Mouse (Mus musculus) megakaryocyte-erythroid progenitor cell, adult 5-6 weeks (primary cell): ENCODE measurements around the gene Izumo1. TPM values are rescaled to one million over a fixed set of nuclear protein-coding genes. Genes with fewer than 3 reads are reported as not detected.
"Not testable (repeated sequence)": the region's sequence is repeated elsewhere in the genome, so short reads cannot be mapped to it uniquely, and the experiment has no call there.

Source experiments
- ATAC-seq: replicated peaks from 2 replicates; pipeline ENCODE4 v1.8.0; 2016; ENCODE audit warnings: mild to moderate bottlenecking, inconsistent platforms; ENCODE audit not compliant: severe bottlenecking, poor library complexity, low FRiP score, low TSS enrichment
- total RNA-seq, 2 experiments: library from RNA; stranded (forward) in 1 of 2; stranded (reverse) in 1 of 2; fragments of 200-1000, 215-1000 nt in 1 of 2; fragments of >200 nt in 1 of 2; fragmentation: Nextera tagmentation in 1 of 2; gene quantifications; 2 replicates each; pipeline ENCODE4 v1.2.3; 2014 to 2017

Gene Izumo1
- total RNA-seq, 2 experiments from 2014 or later = not detected

DNA sequence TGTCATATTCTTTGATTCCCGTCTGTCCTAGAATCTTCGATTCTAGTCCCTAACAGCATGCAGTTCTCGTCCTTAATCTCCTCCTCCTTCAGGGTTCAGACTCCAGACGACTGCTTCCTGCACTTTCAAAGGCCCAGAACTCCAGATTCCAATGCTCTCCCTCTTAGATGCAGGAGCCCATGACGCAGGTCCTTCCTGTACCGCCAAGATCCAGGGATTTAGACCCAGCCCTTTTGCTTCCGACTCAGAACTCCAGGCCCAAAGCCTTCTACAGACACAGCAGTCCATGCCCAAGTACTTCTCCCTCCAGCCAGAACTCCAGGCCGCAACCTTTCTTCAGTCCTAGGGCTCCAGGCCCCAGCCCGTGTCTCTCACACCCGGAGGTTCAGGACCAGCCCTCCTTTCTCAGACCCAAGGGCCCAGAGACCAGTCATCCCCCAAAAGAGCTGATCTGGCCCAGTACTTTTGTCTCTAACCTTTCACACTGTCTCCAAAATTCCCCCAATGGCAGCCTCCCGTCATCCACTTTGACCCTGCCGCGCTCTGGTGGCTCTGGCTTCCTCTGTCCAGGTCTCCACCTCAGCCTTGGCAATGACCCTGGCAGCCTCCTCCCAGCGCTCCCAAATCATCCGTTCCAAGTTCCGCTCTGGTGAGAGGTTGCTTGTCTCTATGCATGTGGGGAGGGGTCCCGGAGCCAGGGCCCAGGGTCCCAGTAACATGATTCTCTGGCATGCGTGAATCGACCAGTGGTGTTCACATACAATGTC, 18.8 kb downstream of the Izumo1 start:
- ATAC-seq = no peak

DNA sequence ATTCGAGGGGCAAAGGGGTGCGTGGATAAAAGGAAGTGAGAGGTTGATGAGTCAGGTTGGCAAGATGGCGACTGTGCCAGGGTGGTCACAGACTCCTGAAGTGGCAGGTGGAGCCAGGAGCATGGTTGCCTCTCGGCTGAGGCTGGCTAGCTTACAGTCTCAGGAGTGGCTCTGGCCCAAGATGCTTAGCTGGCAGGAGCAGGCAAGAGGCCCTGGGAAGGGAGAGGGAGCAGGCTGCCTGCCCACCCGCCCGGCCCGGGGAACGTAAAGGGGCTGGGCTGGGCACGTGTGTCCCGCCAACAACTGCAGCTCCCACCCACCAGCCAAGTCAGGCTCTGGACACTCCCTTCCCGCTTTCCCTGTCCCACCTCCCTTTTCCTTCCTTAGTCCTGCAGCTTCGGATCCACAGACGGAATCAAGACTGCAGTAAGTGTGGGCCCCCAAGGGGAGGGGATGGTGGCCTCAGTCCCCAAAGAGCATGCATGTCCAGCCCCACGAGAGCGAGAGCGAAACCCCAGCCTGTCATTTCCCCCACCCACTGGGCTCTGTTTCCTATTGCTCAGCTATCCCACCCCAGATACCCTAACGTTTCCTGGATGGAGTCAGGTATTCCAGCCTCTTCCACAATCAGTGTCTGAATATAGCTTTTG, 19.9 kb downstream of the Izumo1 start:
- no peak for ATAC-seq

DNA sequence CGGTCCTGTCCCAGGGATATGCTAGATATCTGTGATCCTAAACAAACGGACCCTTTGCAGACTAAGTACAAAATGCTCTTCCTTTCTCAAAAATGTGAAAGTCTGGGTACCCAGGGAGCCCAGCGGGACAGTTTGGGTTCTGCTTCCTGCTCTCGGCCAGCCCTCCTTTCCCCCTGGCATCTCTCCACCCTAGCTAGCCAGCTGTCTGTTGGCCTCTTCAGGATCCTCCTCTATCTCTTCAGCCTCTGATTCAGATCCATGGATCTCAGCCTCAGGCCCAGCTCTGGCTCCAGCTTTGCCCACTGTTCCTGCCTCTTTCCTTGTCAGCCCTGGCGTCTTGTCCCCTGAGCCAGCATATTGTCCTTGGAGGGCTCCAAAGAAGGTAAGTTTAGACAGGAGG, 20.5 kb downstream of the Izumo1 start:
- ATAC-seq = no peak

DNA sequence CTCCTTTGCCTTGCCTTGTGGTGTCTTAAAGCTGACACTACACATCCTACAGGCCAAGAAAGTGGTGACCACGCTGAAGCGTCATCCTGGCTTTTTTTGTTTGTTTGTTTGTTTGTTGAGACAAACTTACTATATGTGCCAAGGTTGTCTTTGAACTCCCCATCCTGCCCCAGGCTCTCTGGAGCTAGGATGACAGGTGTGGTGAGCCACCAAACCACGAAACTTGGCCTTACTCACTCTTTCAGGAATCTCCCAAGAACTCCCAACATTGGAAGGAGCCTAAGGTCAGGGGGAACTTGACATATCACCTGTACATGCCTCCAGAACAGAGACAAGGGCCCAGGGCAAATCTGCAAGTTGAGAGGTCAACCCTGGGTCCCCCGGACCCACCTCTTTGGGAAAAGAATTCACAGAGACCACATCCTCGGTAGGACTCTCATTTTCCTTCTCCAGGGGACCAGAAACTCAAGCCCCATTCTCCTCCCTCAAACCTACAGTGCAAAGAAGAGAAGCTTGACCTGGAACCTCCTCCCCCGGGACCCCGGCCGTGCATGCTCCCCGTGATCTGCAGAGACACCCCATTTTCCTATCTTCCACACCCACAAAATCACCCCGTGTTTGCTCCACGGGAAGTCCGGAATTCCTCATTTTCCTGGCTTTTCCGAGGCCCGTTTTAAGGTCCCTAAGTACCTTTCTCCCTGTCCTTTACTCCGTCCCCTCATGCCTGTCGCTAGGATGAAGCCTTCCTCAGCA, 21.1 kb downstream of the Izumo1 start:
- ATAC-seq = no peak

DNA sequence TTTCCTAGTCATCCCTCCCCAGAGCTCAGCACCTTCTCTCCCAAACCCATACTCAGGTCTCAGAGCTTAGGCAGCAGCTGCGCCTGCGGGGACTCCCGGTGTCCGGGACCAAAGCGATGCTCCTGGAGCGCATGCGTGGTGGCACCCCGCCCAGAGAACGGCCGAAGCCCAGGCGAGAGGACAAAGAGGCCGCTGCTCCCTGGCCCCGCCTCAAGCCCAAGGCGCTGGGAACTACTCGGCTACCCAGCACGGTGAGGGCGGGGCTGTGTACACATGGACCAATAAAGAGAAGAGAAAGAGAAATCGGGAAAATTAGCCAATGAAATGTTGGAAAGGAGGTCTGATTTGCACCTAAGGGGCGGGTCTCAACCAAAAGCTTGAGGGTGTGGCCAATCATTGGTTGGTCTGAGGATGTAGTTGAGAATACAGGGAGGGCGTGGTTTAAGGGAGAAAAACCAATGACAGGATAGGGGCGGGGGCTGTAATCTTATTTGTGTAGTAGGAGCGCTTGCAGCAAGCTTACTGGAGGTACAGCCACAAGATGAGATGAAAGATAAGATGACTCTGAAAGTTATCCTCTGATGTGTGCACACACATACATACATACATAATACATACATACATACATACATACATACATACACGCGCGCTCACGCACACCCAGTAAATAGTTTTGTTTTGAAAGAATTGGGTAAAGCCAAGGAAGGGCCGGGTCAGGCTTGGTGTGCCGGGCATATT, 22.0 kb downstream of the Izumo1 start:
- peak; percentile 84 for ATAC-seq

DNA sequence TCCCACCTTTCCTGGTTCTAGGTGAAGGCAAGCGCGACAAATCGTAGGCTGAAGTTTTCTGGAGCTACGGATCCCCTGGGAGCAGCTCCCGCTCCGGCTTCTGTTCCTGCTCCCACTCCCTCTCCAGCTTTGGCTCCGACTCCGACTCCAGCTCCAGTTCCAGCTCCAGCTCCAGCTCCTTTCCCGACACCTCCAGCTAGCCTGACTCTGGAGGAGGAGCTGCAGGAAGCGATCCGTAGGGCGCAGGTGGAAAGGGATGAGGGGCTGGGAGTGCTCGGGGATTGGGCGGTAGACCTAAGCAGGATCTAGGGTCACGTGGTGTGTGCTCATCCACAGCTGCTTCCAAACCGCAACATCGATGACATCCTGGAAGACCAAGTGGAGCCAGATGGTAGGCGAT, 22.6 kb downstream of the Izumo1 start:
- no peak for ATAC-seq

DNA sequence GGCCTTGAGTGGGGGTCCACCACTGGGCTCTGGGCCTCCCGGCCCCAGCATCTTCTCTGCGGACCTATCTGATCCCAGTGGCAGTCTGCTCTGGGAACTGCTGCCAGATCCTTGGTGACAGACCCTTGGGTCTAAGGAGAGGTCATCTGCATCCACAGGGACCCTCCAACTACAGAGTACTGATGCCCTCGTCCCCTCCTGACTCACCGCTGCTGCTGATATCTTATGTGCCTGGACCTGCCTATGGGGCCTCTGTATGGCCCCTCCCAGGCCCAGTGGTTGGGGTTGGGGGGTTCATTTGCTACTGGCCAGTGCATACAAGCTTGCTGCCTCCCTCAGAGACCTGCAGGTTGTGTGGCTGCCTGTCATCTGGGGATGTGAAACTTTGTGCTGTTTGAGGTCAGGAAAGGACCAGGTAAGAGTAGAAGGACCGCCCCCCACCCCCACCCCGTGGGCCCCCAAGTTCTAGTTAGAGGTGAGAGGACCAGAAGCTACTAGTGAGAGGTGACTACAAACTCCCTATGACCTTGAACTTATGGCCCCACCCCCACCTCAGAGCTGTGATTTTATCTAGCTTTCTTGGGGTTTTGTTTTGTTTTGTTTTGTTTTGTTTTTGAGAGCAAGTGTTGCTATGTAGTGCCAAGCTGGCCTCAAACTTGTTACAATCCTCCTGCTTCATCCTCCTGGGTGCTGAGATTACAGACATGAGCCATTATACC, 23.4 kb downstream of the Izumo1 start:
- ATAC-seq = no peak

DNA sequence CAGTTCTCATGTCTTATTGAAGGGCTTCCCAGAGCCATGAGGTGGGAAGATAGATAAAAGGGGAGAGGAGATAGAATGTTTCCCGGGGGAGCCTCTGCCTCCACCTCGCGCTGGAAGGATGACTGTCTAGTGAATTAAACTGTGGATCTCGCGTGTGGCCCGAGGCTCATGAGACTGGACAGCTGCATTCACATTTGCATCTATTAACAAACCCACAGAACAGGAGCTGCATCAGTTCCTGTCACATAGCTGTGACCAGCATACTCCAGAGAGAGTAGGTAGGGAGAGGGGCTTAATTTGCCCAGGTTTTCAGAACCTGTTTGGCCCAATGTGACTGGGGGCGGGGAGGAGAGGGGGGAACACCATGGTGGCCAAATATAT, 24.0 kb downstream of the Izumo1 start:
- no peak for ATAC-seq

DNA sequence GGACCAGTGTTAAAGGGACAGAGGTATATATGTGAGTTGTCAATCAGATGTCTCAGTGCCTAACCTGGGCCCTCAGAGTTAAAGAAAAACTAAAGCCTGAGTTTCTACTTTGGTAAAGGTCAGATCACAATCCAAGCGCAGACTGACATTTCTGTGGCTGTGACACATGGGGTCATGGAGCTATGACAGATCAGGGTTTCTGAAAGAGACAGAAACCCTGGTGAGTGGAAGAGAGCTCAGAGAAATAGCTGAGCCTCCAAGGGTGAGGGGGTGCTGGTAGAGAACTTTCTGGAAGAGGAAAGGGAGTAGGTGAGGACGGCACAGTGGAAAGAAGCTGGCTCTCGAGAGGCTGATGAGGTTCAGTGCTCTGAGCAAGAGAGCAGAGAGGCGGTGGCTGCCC, 25.1 kb downstream of the Izumo1 start:
- ATAC-seq = no peak

DNA sequence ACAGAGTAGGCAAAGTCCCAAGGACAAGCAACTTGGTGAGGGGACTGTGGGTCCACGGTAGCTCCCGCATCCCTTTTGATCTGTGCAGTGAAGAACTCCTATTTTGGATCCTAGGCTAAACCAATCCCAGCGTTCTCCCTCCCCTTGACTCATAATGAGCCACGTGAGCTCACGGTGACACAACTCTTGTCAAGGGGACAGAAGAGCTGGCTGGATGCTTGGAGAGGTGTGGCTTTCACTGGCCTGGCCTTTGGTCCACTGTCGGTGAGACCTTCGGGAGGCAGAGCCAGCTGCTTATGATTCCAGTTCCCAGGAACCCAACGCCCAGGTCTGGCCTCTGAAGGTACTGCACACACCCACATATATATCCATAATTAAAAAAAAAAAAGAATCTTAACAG, 27.7 kb downstream of the Izumo1 start:
- ATAC-seq = no peak

DNA sequence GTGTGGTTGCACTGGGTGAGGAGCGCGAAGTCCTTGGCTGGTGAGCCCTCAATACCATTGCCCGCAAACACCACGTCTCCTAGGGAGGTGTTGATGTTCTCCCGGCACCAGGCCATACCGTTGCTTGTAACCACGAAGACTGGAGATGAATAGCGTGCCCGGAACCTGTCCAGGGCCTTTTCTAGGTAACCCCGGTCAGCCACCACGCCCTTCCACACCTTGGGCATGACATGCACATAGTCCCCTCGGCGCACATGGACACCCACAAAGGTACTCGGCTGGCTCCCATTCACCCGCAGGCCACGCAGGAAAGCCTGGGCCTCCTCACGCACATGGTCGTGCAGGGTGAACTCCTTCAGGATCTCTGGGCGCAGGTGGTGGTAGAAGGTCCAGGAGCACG, 28.9 kb downstream of the Izumo1 start:
- not testable (repeated sequence) for ATAC-seq

DNA sequence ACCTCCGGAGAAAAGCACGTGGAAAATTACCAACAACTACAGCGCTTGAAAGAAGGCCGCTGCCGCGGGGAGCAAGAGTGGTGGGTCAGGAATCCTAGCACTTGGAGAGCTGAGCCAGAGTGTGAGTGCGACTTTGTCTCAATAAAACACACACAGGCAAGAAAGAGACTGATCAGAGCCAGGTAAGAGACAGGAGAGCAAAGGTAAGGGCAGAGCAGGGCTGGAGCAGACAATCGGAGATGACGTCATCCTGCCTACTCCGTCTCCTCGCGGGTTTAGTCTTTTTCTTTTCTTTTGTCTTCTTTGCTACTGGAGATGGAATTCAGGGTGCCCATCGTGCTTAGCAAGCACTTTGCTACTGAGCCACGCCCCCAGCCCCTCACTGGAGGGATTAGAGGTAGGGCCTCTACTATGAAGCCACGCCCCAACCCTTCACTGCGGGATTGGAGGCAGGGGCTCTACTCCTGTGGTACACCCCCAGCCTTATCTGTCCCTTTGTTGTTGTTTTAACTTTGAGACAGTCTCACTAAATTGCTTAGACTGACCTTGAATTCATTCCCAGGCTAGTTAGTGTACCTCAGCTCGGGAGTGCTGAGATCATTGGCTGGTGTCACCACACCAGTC, 32.9 kb downstream of the Izumo1 start:
- ATAC-seq = no peak

DNA sequence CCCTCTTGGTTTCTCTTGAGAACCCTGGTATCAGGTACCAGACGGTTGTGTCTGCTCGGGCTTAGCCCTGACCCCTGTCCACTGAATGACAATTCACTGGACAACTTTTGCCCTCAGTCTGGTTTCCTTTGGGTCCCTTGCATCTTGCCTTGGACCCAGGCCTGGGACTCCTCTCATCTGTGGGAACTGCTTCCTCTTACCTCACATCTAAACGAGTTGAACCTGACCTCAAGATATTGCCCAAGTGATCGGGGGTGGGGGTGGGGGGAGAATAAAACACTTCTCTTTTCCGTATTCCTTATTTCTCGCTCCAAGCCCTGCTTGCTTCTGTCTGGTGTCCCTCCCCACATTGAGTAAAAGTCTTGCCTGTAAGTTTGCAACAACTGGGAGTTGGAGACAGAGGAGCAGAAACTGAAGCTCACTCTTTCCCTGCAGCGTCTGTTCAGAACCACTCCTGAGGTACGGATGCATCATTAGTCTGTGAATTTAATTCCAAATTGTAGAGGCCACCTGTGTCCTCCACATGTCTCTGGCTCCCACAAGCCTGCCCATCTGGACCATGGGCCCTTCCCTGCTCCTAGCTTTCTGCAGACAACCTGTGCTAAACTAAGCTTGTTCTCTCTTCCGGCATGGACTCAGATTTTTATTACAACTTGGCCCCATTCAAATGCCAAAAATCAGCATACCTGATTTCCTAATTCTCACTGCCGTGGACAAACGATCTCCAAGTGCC, 39.3 kb downstream of the Izumo1 start:
- ATAC-seq = no peak

DNA sequence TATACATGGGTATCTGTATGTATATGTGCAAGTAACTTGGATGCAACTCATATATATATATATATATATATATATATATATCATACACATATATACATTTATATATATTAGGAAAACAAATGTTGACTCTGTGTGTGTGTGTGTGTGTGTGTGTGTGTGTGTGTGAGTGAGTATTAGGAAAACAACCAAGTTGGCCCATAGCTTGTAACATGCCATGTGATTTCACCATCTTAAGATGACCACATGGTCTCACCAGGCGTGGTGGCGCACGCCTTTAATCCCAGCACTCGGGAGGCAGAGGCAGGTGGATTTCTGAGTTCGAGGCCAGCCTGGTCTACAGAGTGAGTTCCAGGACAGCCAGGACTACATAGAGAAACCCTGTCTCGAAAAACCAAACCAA, 40.1 kb downstream of the Izumo1 start:
- ATAC-seq = not testable (repeated sequence)

DNA sequence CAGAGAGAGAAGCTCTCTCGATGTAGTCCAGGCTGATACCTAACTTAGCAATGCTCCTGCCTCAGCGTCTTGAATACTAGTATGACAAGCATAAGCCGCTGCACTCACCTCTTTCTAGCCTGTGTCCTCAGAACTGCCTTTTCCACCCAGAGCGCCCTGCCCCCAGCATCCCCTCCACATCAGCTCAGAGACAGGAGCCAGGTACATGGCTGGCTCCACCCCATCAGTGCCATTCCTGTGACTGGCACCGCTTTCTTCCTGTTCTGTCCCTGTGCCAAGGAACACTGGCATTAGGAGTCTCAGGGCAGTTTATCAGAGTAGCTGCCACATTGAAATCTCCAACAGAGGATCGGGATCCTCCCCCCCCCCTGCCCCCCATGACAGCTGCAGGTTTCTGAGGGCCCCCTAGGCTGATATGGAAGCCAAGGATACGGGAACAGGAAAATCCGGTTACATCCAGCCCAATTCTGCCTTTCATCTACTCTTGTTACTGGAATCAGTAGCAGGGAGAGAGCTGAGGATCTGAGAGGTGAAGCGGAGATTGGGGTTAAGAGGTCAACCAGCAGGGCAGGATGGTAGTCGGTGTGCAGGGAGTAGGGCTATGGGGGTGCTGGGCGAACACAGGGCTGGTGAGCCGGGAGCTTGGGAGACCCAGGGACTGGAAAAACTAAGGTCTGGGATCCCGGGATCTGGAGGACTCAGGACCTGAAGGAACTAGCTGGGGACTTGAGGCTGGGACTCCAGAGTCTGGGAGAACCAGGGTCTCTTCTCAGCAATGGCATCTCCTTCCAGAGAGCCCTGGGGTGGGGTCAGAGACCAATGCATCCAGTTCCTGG, 43.9 kb downstream of the Izumo1 start:
- no peak for ATAC-seq

DNA sequence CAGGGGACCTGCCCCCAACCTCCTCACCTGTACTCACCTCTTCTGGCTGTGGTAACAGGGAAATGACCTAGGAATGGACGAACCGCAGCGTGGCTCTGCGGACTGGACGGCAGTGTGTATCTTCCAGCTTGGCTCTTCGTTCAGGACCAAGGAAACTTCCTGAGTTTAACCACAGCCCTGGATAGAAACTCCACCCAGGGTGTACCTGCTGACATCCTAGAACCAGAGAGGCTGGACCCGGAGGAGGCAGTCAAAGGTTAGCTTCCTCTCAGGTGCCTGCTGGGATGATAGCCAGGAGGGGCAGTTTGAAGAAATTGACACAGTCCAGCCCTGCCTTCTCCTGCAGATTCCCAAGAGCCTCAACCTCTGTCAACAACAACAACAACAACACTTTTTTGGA, 44.5 kb downstream of the Izumo1 start, which contains the start of gene Fut2:
Fut2 (minus strand) TSS at position 234 of the 400 bp plus-strand sequence.
- ATAC-seq = no peak

DNA sequence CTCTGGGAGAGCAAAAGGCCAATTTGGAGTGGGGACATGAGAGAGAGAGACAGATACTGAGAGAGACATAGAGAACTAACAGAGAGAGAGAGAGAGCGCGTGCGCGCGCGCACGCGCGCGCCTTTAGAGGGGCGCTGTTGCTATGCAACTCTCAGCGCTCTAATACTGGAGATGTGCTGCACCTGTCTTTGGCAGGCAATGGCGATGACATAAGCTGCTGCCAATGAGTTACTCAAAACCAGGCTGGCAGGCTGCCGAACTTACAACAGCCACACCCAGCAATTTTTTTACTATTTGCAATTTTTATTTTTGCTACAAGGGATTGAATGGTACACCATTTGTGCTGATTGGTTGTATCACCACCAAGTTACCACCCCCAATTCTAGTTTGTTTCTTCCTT, 46.1 kb downstream of the Izumo1 start:
- no peak for ATAC-seq
